Mouse (Mus musculus) layer of hippocampus, postnatal 10 days (tissue): ENCODE results near the gene Zfp467. TPM values are rescaled to one million over a fixed set of nuclear protein-coding genes. Genes with fewer than 3 reads are reported as not detected.
A peak's percentile ranks its signal among the peaks of the same experiment; 100 is the strongest.

ENCODE experiments used
- DNase-seq, 2 experiments: peaks; one replicate each; pipeline ENCODE4 v3.0.0; 2021; ENCODE audit warnings: low spot score in 2 of 2
- microRNA-seq, 2 experiments: library from miRNA; unstranded; fragments of <30 nt; microRNA quantifications; one replicate each; pipeline ENCODE4 v1.2.0; 2021
- total RNA-seq, 2 experiments: library from RNA; stranded (reverse); gene quantifications; 2 replicates each; pipeline ENCODE4 v1.2.3; 2021

Gene Zfp467
- total RNA-seq, 2 experiments from 2014 or later = 17.2 to 21.3 TPM

- DNase-seq = no peak
These were observed 34.2 kb downstream of the Zfp467 start for GRCm38 (mm10) chr6:48411193-48412092.

GRCm38 (mm10) chr6:48410551-48410950 lies 35.1 kb downstream of the Zfp467 start:
- no peak for DNase-seq

GRCm38 (mm10) chr6:48409726-48410343 lies 35.8 kb downstream of the Zfp467 start:
- peak in 1 of 2 experiments; percentile 1 for DNase-seq

- peak in 1 of 2 experiments; percentile 6 for DNase-seq
These were observed 41.6 kb downstream of the Zfp467 start for GRCm38 (mm10) chr6:48404071-48404470.

- no peak for DNase-seq
These were observed 45.7 kb downstream of the Zfp467 start for GRCm38 (mm10) chr6:48399906-48400305.

GRCm38 (mm10) chr6:48397336-48397735 lies 48.3 kb downstream of the Zfp467 start:
- DNase-seq = peak; percentile 48 to 58

- DNase-seq = no peak
These were observed 48.9 kb downstream of the Zfp467 start for GRCm38 (mm10) chr6:48396686-48397085.

GRCm38 (mm10) chr6:48396008-48396595 lies 49.5 kb downstream of the Zfp467 start:
- no peak for DNase-seq

- peak; percentile 88 to 92 for DNase-seq
These were observed 50.3 kb downstream of the Zfp467 start, which contains the start of gene Krba1 for GRCm38 (mm10) chr6:48395105-48396007. Gene Krba1 (plus strand): TSS chr6:48395586.

GRCm38 (mm10) chr6:48393811-48394210 lies 51.8 kb downstream of the Zfp467 start:
- DNase-seq = no peak

- DNase-seq = no peak
These were observed 57.4 kb downstream of the Zfp467 start for GRCm38 (mm10) chr6:48388221-48388620.

Small RNA genes within 50 kb of the gene (microRNA-seq; reads per million reads assigned to microRNA genes)
- gene Gm24325 = 0 reads per million in 2 experiments

Other genes starting within 250 kb of the Zfp467 start
- 10 to 100 TPM; 43.0 to 54.4 TPM for gene Krba1, start 50.2 kb downstream of the Zfp467 start, total RNA-seq
- under 1 TPM; 0.21 to 0.58 TPM for gene Sspo, start 2.4 kb upstream of the Zfp467 start, total RNA-seq
- gene Atp6v0e2, start 91.8 kb upstream of the Zfp467 start, total RNA-seq = 100 to 1,000 TPM; 413 to 459 TPM
- gene Lrrc61, start 109.0 kb upstream of the Zfp467 start, total RNA-seq = 10 to 100 TPM; 27.0 to 30.6 TPM
- gene Rarres2, start 127.0 kb upstream of the Zfp467 start, total RNA-seq = 10 to 100 TPM; 15.1 to 15.3 TPM
- gene Gm45021, start 143.8 kb upstream of the Zfp467 start, total RNA-seq = not detected
- gene Repin1, start 148.1 kb upstream of the Zfp467 start, total RNA-seq = 10 to 100 TPM; 29.2 to 30.1 TPM
- not detected for gene Gm44965, start 148.1 kb upstream of the Zfp467 start, total RNA-seq
- 1 to 10 TPM; 5.6 to 6.6 TPM for gene Zfp775, start 156.2 kb upstream of the Zfp467 start, total RNA-seq
- gene AI854703, start 180.9 kb upstream of the Zfp467 start, total RNA-seq = 10 to 100 TPM; 13.7 to 15.5 TPM
- 1 to 10 TPM; 1.5 to 1.7 TPM for gene Gimap8, start 201.4 kb upstream of the Zfp467 start, total RNA-seq
- 1 to 10 TPM; 1.0 to 1.4 TPM for gene Gimap9, start 230.3 kb upstream of the Zfp467 start, total RNA-seq
- gene Gimap4, start 238.7 kb upstream of the Zfp467 start, total RNA-seq = under 1 TPM; 0.58 to 0.71 TPM